Mouse (Mus musculus) myocyte (in vitro differentiated cells): ENCODE data around the gene Sdccag8. TPM values are rescaled to one million over a fixed set of nuclear protein-coding genes. Genes with fewer than 3 reads are reported as not detected.

ENCODE experiments used
- H3K27me3 ChIP-seq: one replicate; pipeline ENCODE4 v1.6.1; 2011; ENCODE audit not compliant: control insufficient read depth, insufficient read depth, insufficient read length
- H3K36me3 ChIP-seq: one replicate; pipeline ENCODE4 v1.6.1; 2011; ENCODE audit not compliant: control insufficient read depth, insufficient read depth
- H3K4me2 ChIP-seq: one replicate; pipeline ENCODE4 v1.6.1; 2011; ENCODE audit warnings: low read depth, control low read depth
- H3K4me3 ChIP-seq: one replicate; pipeline ENCODE4 v1.5.1; 2011; ENCODE audit warnings: mild to moderate bottlenecking, control low read depth, moderate library complexity
- H3K79me2 ChIP-seq: one replicate; pipeline ENCODE4 v1.6.1; 2011; ENCODE audit not compliant: control insufficient read depth, insufficient read depth
- H3ac ChIP-seq: one replicate; pipeline ENCODE4 v1.6.1; 2011; ENCODE audit not compliant: control insufficient read depth, insufficient read length
- CEBPB ChIP-seq: IDR thresholded peaks from 2 replicates; pipeline ENCODE4 v1.6.1; 2011; ENCODE audit warnings: mild to moderate bottlenecking, moderate library complexity; ENCODE audit not compliant: poor library complexity, insufficient read depth, severe bottlenecking
- E2F4 ChIP-seq: IDR thresholded peaks from one replicate; pipeline ENCODE4 v1.6.1; 2011; ENCODE audit warnings: mild to moderate bottlenecking, control low read depth, moderate library complexity; ENCODE audit not compliant: insufficient read depth
- MAX ChIP-seq: IDR thresholded peaks from one replicate; pipeline ENCODE4 v1.6.1; 2011; ENCODE audit warnings: low read depth, mild to moderate bottlenecking, control low read depth
- MYOD1 ChIP-seq, 3 experiments: IDR thresholded peaks; one replicate each; pipeline ENCODE4 v1.6.1; 2011; ENCODE audit warnings: control low read depth in 2 of 3, low read depth in 2 of 3, mild to moderate bottlenecking in 2 of 3, moderate library complexity in 1 of 3; ENCODE audit not compliant: insufficient read length in 2 of 3, control insufficient read depth in 1 of 3
- MYOG ChIP-seq, 3 experiments: IDR thresholded peaks; one replicate each; pipeline ENCODE4 v1.6.1; 2011; ENCODE audit warnings: control low read depth in 2 of 3, low read depth in 2 of 3, mild to moderate bottlenecking in 2 of 3; ENCODE audit not compliant: insufficient read length in 2 of 3, control insufficient read depth in 1 of 3, insufficient read depth in 1 of 3
- POLR2A ChIP-seq: IDR thresholded peaks from one replicate; pipeline ENCODE4 v1.6.1; 2011; ENCODE audit warnings: low read depth, mild to moderate bottlenecking, control low read depth, moderate library complexity; ENCODE audit not compliant: insufficient read length
- POLR2AphosphoS2 ChIP-seq: IDR thresholded peaks from one replicate; pipeline ENCODE4 v1.6.1; 2011; ENCODE audit warnings: low read depth, control low read depth; ENCODE audit not compliant: insufficient read length
- REST ChIP-seq: IDR thresholded peaks from one replicate; pipeline ENCODE4 v1.6.1; 2011; ENCODE audit warnings: mild to moderate bottlenecking, control low read depth, moderate library complexity; ENCODE audit not compliant: insufficient read depth, insufficient read length
- SRF ChIP-seq: IDR thresholded peaks from one replicate; pipeline ENCODE4 v1.6.1; 2011; ENCODE audit warnings: low read depth; ENCODE audit not compliant: control insufficient read depth, insufficient read length
- TCF12 ChIP-seq: IDR thresholded peaks from one replicate; pipeline ENCODE4 v1.6.1; 2011; ENCODE audit warnings: mild to moderate bottlenecking, control low read depth; ENCODE audit not compliant: poor library complexity, insufficient read depth, severe bottlenecking
- TCF3 ChIP-seq: IDR thresholded peaks from one replicate; pipeline ENCODE4 v1.6.1; 2011; ENCODE audit warnings: low read depth, control low read depth; ENCODE audit not compliant: insufficient read length
- USF1 ChIP-seq: IDR thresholded peaks from one replicate; pipeline ENCODE4 v1.6.1; 2011; ENCODE audit warnings: low read depth, mild to moderate bottlenecking, control low read depth, moderate library complexity
- polyA plus RNA-seq: library from polyadenylated mRNA; unstranded; fragments of >200 nt; fragmentation: generic; extraction: Trizol; gene quantifications from one replicate; pipeline ENCODE4 v1.2.1, GENCODE M21; 2012; ENCODE audit warnings: missing spikeins

The Sdccag8 gene
- polyA plus RNA-seq, 1 experiment, result 8.4 TPM

DNA sequence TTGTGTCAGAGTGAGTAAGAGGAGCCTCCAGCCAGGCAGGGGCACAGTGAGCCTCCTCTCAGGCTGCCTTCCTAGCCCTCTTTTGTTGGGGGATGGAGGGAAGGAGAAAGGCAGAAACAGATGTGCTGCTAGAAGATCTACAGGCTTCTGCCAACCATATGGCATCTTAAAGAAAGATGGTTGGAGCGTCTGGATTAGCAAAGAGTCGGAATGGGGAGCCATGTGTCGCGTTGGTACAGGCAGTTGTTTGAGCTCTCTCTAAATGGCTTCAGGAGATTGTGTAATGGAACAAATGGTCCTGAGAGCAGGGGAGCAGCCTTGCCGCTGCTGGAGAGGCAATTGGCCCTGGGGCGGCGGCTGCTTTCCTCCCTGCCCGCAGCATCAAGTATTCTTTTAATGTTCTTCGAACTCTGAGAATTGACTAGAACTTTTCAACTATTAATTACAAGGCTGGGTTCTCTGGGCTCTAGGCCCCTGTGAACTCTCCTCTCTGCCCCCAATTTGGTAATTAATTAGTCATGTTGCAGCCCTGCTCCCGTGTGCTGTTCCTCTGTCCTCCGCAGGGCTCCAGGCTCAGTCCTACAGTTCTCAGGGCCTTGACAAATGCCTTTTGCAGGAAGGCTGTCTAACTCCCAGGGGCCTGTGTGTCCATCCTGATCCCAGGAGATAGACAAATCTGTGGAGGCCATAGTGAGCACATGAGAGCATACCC is 180.4 kb downstream of the Sdccag8 start:
- no peak overlapping the region for H3K4me2 ChIP-seq
- no peak overlapping the region for H3ac ChIP-seq
- no peaks in the 10 kb centered on the region for H3K36me3 ChIP-seq
- no peaks in the 10 kb centered on the region for H3K27me3 ChIP-seq
- no peak for TF ChIP-seq E2F4
- TF ChIP-seq TCF3, result no peak
- TF ChIP-seq SRF, result no peak
- TF ChIP-seq CEBPB, result no peak
- no peak for TF ChIP-seq USF1
- no peak for TF ChIP-seq POLR2A
- TF ChIP-seq MYOD1 (IDR thresholded peaks at IDR 0.05; ENCODE audit: control insufficient read depth in 1 of 3, insufficient read length in 2 of 3, low read depth in 2 of 3), result no peak
- no peak for TF ChIP-seq REST
- H3K79me2 ChIP-seq, result no peaks in the 10 kb centered on the region
- no peak overlapping the region for H3K4me3 ChIP-seq

DNA sequence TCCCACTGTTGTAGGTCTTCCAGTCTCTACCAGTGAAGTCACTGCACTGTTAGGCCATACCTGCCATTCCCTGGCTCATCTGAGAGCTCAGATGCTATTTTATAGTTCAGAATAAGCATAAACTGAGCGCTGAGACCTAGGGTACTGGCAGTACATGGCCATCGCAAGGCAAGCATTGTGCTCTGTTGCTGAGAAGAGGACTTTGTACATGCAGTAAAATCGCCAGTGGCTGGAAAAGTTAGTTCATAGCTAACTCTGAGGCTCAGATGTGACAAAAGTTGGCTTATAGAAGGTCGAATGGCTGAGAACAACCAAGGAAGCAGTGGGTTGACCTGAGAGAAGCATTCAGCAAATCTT is 180.9 kb downstream of the Sdccag8 start:
- H3K36me3 ChIP-seq, result no peaks in the 10 kb centered on the region
- H3ac ChIP-seq, result no peak overlapping the region
- H3K4me2 ChIP-seq, result no peak overlapping the region
- H3K27me3 ChIP-seq, result no peaks in the 10 kb centered on the region
- no peak for TF ChIP-seq MYOG (IDR thresholded peaks at IDR 0.05; ENCODE audit: control insufficient read depth in 1 of 3, insufficient read depth in 1 of 3, insufficient read length in 2 of 3, low read depth in 2 of 3)
- no peak for TF ChIP-seq TCF12
- TF ChIP-seq MAX, result no peak
- TF ChIP-seq REST, result no peak
- TF ChIP-seq POLR2A, result no peak
- no peak for TF ChIP-seq E2F4
- no peak for TF ChIP-seq SRF
- TF ChIP-seq TCF3, result no peak
- no peak for TF ChIP-seq CEBPB
- H3K79me2 ChIP-seq, result no peaks in the 10 kb centered on the region
- H3K4me3 ChIP-seq, result no peak overlapping the region

- no peak for TF ChIP-seq POLR2AphosphoS2
- Histone ChIP-seq H3K36me3 (no peaks in the 10 kb centered on the region), H3K4me3 (no peak overlapping the region), H3K79me2 (no peaks in the 10 kb centered on the region), H3K27me3 (no peaks in the 10 kb centered on the region), H3ac (no peak overlapping the region), H3K4me2 (no peak overlapping the region)
These were observed 181.7 kb downstream of the Sdccag8 start for GRCm38 (mm10) chr1:176996166-176996565.

GRCm38 (mm10) chr1:176996630-176997201 is 182.3 kb downstream of the Sdccag8 start:
- no peaks in the 10 kb centered on the region for H3K27me3 ChIP-seq
- H3K4me3 ChIP-seq, result no peak overlapping the region
- no peak overlapping the region for H3K4me2 ChIP-seq
- TF ChIP-seq REST, result no peak
- no peak overlapping the region for H3ac ChIP-seq
- no peaks in the 10 kb centered on the region for H3K36me3 ChIP-seq
- H3K79me2 ChIP-seq, result no peaks in the 10 kb centered on the region

GRCm38 (mm10) chr1:176997254-176997653 is 182.8 kb downstream of the Sdccag8 start:
- Histone ChIP-seq H3ac (no peak overlapping the region), H3K27me3 (no peaks in the 10 kb centered on the region), H3K79me2 (no peaks in the 10 kb centered on the region), H3K36me3 (no peaks in the 10 kb centered on the region), H3K4me2 (no peak overlapping the region), H3K4me3 (no peak overlapping the region)
- TF ChIP-seq TCF3 (no peak), SRF (no peak), TCF12 (no peak), POLR2A (no peak), CEBPB (no peak), MYOD1 (IDR thresholded peaks at IDR 0.05; ENCODE audit: control insufficient read depth in 1 of 3, insufficient read length in 2 of 3, low read depth in 2 of 3) (no peak), REST (no peak), POLR2AphosphoS2 (no peak), E2F4 (no peak), MYOG (IDR thresholded peaks at IDR 0.05; ENCODE audit: control insufficient read depth in 1 of 3, insufficient read depth in 1 of 3, insufficient read length in 2 of 3, low read depth in 2 of 3) (no peak), MAX (no peak)
